Mouse (Mus musculus) limb, embryonic 12.5 days (tissue): ENCODE results near the gene Adra1d. TPM values are rescaled to one million over a fixed set of nuclear protein-coding genes. Genes with fewer than 3 reads are reported as not detected.
A peak's percentile ranks its signal among the peaks of the same experiment; 100 is the strongest.

Experiments used
- ATAC-seq: fragments of 200-750 bp; cut with Nextera tagmentation; 2 replicates; pipeline ENCODE4 v1.8.0; 2017; ENCODE audit warnings: low read depth, moderate TSS enrichment; ENCODE audit not compliant: insufficient number of reproducible peaks, insufficient read depth, low FRiP score, low TSS enrichment
- H3K27ac ChIP-seq: fragments of 300-500 bp; sonication (generic); 2 replicates; pipeline ENCODE4 v1.5.1; 2016; ENCODE audit warnings: mild to moderate bottlenecking, moderate library complexity
- H3K27me3 ChIP-seq: fragments of 300-500 bp; sonication (generic); 2 replicates; pipeline ENCODE4 v1.6.1; 2016; ENCODE audit warnings: mild to moderate bottlenecking, moderate library complexity
- H3K36me3 ChIP-seq: fragments of 300-500 bp; sonication (generic); 2 replicates; pipeline ENCODE4 v1.6.1; 2016; ENCODE audit warnings: mild to moderate bottlenecking, moderate library complexity
- H3K4me1 ChIP-seq: fragments of 300-500 bp; sonication (generic); replicated peaks from 2 replicates; pipeline ENCODE4 v1.6.1; 2016
- H3K4me2 ChIP-seq: fragments of 300-500 bp; sonication (generic); 2 replicates; pipeline ENCODE4 v1.6.1; 2016; ENCODE audit warnings: mild to moderate bottlenecking, moderate library complexity
- H3K4me3 ChIP-seq: fragments of 300-500 bp; sonication (generic); replicated peaks from 2 replicates; pipeline ENCODE4 v1.5.1; 2016; ENCODE audit warnings: mild to moderate bottlenecking
- H3K9ac ChIP-seq: fragments of 300-500 bp; sonication (generic); replicated peaks from 2 replicates; pipeline ENCODE4 v1.6.1; 2016; ENCODE audit warnings: mild to moderate bottlenecking, moderate library complexity
- H3K9me3 ChIP-seq: fragments of 300-500 bp; sonication (generic); 2 replicates; pipeline ENCODE4 v1.6.1; 2016; ENCODE audit warnings: mild to moderate bottlenecking, moderate library complexity
- WGBS: fragments of 180-500 bp; shearing (Covaris S2); methylation state at CpG from one replicate; pipeline ENCODE4 v1.1.7; 2016; 5-methylcytosine and 5-hydroxymethylcytosine counted together
- polyA plus RNA-seq: library from polyadenylated mRNA; unstranded; fragments of >200 nt; fragmentation: Nextera tagmentation; extraction: Ambion mirVana; gene quantifications from 2 replicates; pipeline ENCODE4 v1.2.1, GENCODE M21; 2016

The Adra1d gene
- polyA plus RNA-seq, result 0.18 TPM in 1 of 2 replicates, not detected in the other

- Histone ChIP-seq H3K27me3 (peaks cover 92% of the 10 kb centered on the region), H3K9me3 (no peaks in the 10 kb centered on the region), H3K36me3 (no peaks in the 10 kb centered on the region), H3K9ac (peak within 1 kb of the TSS; percentile 42), H3K27ac (no peak within 1 kb of the TSS), H3K4me3 (peak within 1 kb of the TSS; percentile 50), H3K4me1 (peaks cover 15% of the 10 kb centered on the region), H3K4me2 (peak within 1 kb of the TSS; percentile 86)
- peak; percentile 44; the same call in 1 of the 2 replicates for ATAC-seq
- WGBS, result under 1% methylated on average over 67 of the region's 82 CpGs
Observed at GRCm38 (mm10) chr2:131561891-131562585, at the start of gene Adra1d. TSS of gene Adra1d (minus strand) at chr2:131562283.

GRCm38 (mm10) chr2:131601881-131602280, 39.8 kb upstream of the Adra1d start:
- WGBS, result 50% methylated on average over 2 of the region's 2 CpGs
- H3K4me2 ChIP-seq, result no peak overlapping the region
- H3K27me3 ChIP-seq, result no peaks in the 10 kb centered on the region
- H3K9ac ChIP-seq, result no peak overlapping the region
- no peak overlapping the region for H3K4me3 ChIP-seq
- H3K36me3 ChIP-seq, result no peaks in the 10 kb centered on the region
- no peaks in the 10 kb centered on the region for H3K9me3 ChIP-seq
- ATAC-seq, result no peak
- H3K4me1 ChIP-seq, result no peaks in the 10 kb centered on the region
- H3K27ac ChIP-seq, result no peak overlapping the region

DNA sequence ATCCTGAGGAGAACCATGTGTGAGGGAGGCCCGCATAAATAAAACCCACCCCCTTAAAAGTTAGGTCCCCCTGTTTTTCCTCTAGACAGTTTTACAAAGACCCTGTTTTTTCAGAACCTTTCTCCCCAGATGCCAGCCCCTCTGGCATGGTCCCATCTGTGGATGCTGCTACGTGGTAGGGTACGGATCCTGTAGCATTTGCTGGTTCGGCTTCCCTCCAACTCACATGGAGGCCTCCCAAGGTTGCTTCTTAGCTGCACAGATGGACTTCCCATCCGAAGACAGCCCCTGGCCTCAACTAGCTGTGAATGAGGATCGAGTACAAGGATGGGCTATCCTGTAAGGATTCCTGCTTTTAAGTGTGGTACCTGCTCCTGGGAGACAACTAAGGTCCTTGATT, 32.8 kb upstream of the Adra1d start:
- no peak overlapping the region for H3K4me2 ChIP-seq
- no peak for ATAC-seq
- no peaks in the 10 kb centered on the region for H3K4me1 ChIP-seq
- no peaks in the 10 kb centered on the region for H3K36me3 ChIP-seq
- H3K9ac ChIP-seq, result no peak overlapping the region
- 84% methylated on average over 6 of the region's 6 CpGs for WGBS
- H3K27ac ChIP-seq, result no peak overlapping the region
- no peak overlapping the region for H3K4me3 ChIP-seq
- no peaks in the 10 kb centered on the region for H3K9me3 ChIP-seq
- no peaks in the 10 kb centered on the region for H3K27me3 ChIP-seq

- H3K4me3 ChIP-seq, result no peak overlapping the region
- no peaks in the 10 kb centered on the region for H3K36me3 ChIP-seq
- H3K27me3 ChIP-seq, result no peaks in the 10 kb centered on the region
- no peak for ATAC-seq
- H3K4me2 ChIP-seq, result no peak overlapping the region
- 83% methylated on average over 2 of the region's 2 CpGs for WGBS
- H3K4me1 ChIP-seq, result no peaks in the 10 kb centered on the region
- no peak overlapping the region for H3K27ac ChIP-seq
- no peak overlapping the region for H3K9ac ChIP-seq
- no peaks in the 10 kb centered on the region for H3K9me3 ChIP-seq
Observed at GRCm38 (mm10) chr2:131587521-131587920, 25.4 kb upstream of the Adra1d start.

DNA sequence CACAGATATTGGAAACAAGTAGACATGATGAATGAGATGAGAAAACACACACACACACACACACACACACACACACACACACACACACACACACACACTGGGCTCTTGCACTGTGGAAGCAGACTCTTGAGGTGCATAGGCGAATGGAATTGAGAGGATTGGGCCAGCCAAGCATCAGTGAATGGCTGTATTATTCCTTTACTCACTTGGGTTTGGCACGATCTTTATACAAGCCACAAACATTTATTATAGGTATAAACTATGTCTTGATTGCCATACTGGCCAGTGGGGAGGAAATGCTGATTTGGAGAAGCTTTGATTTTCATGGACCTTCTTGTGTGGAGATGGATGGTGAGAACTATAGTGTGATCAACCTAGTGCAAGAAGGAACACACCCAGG, 19.4 kb upstream of the Adra1d start:
- Histone ChIP-seq H3K9me3 (no peaks in the 10 kb centered on the region), H3K4me3 (no peak overlapping the region), H3K36me3 (no peaks in the 10 kb centered on the region), H3K4me1 (no peaks in the 10 kb centered on the region), H3K9ac (no peak overlapping the region), H3K4me2 (no peak overlapping the region), H3K27me3 (no peaks in the 10 kb centered on the region), H3K27ac (no peak overlapping the region)
- ATAC-seq, result no peak
- 84% methylated on average over 2 of the region's 2 CpGs for WGBS

DNA sequence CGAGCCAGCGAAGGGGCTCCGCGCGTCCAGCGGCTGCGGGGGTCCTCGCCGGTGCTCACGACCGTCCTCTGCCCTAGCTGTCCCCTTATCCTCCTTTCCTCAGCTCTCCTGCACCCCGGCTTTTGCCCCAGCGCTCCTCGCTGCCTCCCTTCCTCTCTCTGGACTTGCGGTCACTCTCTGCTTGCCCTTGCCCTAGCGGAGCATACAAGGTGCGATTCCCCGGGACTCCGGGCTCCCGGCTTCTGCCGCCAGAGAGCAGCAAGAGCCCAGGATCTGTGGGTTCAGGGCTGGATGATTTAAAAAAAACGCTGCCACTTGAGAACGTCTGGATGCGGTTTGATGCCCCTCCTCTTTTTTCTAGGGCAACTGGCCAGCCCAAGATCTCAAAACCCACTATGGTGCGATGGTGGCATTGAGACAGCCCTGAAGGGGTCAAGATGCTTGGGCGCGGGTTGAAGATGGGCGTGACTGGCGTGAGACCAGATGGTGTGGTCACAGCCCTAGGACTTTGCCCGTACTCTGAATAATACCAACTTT, 571 bp upstream of the Adra1d start:
- Histone ChIP-seq H3K4me2 (peak overlapping the region; percentile 86), H3K27ac (no peak overlapping the region)

GRCm38 (mm10) chr2:131561344-131561870, 676 bp downstream of the Adra1d start:
- Histone ChIP-seq H3K36me3 (no peaks in the 10 kb centered on the region), H3K27me3 (peaks cover 98% of the 10 kb centered on the region), H3K9me3 (no peaks in the 10 kb centered on the region), H3K9ac (no peak overlapping the region), H3K4me2 (peak overlapping the region; percentile 86), H3K4me1 (peaks cover 15% of the 10 kb centered on the region), H3K4me3 (peak overlapping the region; percentile 50), H3K27ac (no peak overlapping the region)
- no peak for ATAC-seq
- WGBS, result 5% methylated on average over 30 of the region's 33 CpGs

More for the DNA sequence above, 571 bp upstream of the Adra1d start:
- peaks cover 87% of the 10 kb centered on the region for H3K27me3 ChIP-seq
- H3K9ac ChIP-seq, result peak overlapping the region; percentile 42
- no peaks in the 10 kb centered on the region for H3K9me3 ChIP-seq
- ATAC-seq, result peak; percentile 57; the same call in 1 of the 2 replicates
- peaks cover 15% of the 10 kb centered on the region for H3K4me1 ChIP-seq
- peak overlapping the region; percentile 50 for H3K4me3 ChIP-seq
- H3K36me3 ChIP-seq, result no peaks in the 10 kb centered on the region
- WGBS, result 2% methylated on average over 22 of the region's 30 CpGs

- no peak overlapping the region for H3K9ac ChIP-seq
- WGBS, result 56% methylated on average over 2 of the region's 2 CpGs
- H3K4me2 ChIP-seq, result no peak overlapping the region
- H3K27me3 ChIP-seq, result peaks cover 99% of the 10 kb centered on the region
- ATAC-seq, result no peak
- peaks cover 15% of the 10 kb centered on the region for H3K4me1 ChIP-seq
- no peak overlapping the region for H3K27ac ChIP-seq
- no peaks in the 10 kb centered on the region for H3K9me3 ChIP-seq
- H3K36me3 ChIP-seq, result no peaks in the 10 kb centered on the region
- H3K4me3 ChIP-seq, result no peak overlapping the region
Observed at GRCm38 (mm10) chr2:131560205-131560919, 1.7 kb downstream of the Adra1d start.

- Histone ChIP-seq H3K4me3 (no peak overlapping the region), H3K27me3 (peaks cover 98% of the 10 kb centered on the region)
- 84% methylated on average over 2 of the region's 2 CpGs for WGBS
Observed at GRCm38 (mm10) chr2:131557896-131558295, 4.2 kb downstream of the Adra1d start.

DNA sequence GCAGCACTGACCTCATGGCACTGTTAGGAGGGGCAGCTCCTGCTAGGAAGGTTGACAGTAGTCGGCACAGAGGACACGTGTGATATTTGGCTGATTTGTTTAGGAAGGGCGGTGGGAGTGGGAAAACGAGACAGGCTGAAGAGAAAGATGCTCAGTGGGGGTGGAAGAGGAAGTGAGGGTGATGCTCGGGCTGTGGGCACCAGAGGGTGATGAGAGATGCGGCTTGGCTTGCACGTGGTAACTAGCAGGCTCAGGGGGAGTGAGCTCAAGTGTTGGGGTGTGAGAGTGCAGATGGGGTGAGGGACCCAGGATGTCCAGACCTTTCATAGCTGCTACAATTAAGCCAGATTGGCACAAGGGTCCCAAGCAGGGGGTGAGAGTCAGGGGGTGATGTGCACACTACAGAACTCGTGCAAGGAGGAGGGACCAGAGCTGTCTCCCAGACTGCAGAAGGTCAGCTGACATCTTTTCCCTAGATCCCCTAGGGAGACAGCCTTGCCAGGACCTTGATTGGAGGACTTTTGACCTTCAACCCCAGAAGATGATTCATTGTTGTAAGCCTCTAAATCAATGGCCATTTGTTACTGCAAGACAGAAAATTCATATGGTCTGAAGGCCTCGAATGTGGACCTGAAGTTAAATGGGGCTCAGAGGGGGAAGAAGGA, 9.2 kb downstream of the Adra1d start:
- ATAC-seq, result no peak
- Histone ChIP-seq H3K27me3 (peaks cover 96% of the 10 kb centered on the region), H3K27ac (no peak overlapping the region), H3K36me3 (no peaks in the 10 kb centered on the region), H3K4me3 (no peak overlapping the region), H3K4me1 (no peaks in the 10 kb centered on the region), H3K4me2 (no peak overlapping the region), H3K9ac (no peak overlapping the region), H3K9me3 (no peaks in the 10 kb centered on the region)
- WGBS, result 28% methylated on average over 9 of the region's 9 CpGs

More at GRCm38 (mm10) chr2:131557896-131558295, 4.2 kb downstream of the Adra1d start:
- Histone ChIP-seq H3K9ac (no peak overlapping the region), H3K4me2 (no peak overlapping the region), H3K4me1 (peaks cover 15% of the 10 kb centered on the region), H3K36me3 (no peaks in the 10 kb centered on the region), H3K9me3 (no peaks in the 10 kb centered on the region), H3K27ac (no peak overlapping the region)
- ATAC-seq, result no peak
